In the genomic region with DNA sequence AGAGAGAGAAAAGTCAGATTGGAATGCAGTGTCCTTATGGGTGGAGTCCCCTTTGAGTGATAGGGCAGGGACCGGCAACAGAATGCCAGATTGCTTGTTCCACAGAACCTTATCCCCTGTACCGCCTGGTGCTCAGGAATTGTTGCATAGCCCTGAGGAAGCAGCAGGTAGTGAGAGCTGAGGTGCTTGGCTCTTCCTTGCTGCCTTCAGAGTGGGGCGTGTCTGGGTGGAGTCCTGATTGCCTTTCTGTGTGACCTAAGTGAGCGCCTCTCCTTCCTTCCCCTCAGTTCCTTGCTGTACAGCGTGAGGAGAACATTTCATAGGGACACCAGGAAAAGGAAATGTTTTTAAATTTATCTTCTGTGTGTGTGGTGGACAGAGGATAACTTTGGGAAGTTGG, we compare ENCODE assay signal across 10 mouse cellular contexts. TPM values are rescaled to one million over a fixed set of nuclear protein-coding genes. Genes with fewer than 3 reads are reported as not detected.
DNase-seq lines count a peak whose midpoint lies in the region; ATAC-seq and TF ChIP-seq lines count a peak whose summit lies in the region.
"Had no signal": no experiment of that assay in that cellular context is flagged by ENCODE, and none has a peak within 500 bp of the region (broad histone marks: within the 10 kb centered on the region; RNA-seq: fewer than 3 reads in every experiment).

No protein-coding gene starts in this region.

- peak overlapping the region; percentile 47 for H3K27ac ChIP-seq in liver, adult 2 months (replicated peaks; ENCODE audit: insufficient read depth, low read depth, low read length)
- H3K27ac ChIP-seq in stomach, embryonic 16.5 days (ENCODE audit: low read length) = peak overlapping the region; percentile 58
- no peak overlapping the region for H3K27ac ChIP-seq in hindbrain, embryonic 11.5 days (ENCODE audit: low read depth, low read length)
- H3K27ac ChIP-seq: hindbrain, embryonic 10.5 days had no signal

- no peak overlapping the region; the same call in 1 of the 2 replicates for H3K9ac ChIP-seq in liver, adult 2 months (ENCODE audit: low read depth, low read length)
- no peak overlapping the region for H3K9ac ChIP-seq in stomach, embryonic 16.5 days (ENCODE audit: low read length)
- H3K9ac ChIP-seq in hindbrain, embryonic 11.5 days (ENCODE audit: low read depth, low read length) = no peak overlapping the region

- H3K4me1 ChIP-seq in megakaryocyte, embryonic 14.5 days = peaks cover 88% of the 10 kb centered on the region
- H3K4me1 ChIP-seq in liver, adult 2 months (ENCODE audit: control insufficient read depth, insufficient read depth, low read length) = peaks cover 50% of the 10 kb centered on the region
- peaks cover 53% of the 10 kb centered on the region for H3K4me1 ChIP-seq in stomach, embryonic 16.5 days (ENCODE audit: control insufficient read depth, insufficient read depth, low read length)
- H3K4me1 ChIP-seq in hindbrain, embryonic 11.5 days (replicated peaks; ENCODE audit: control insufficient read depth, insufficient read depth, low read length) = peaks cover 5% of the 10 kb centered on the region; the same call in 1 of the 2 replicates

- no peaks in the 10 kb centered on the region for H3K27me3 ChIP-seq in megakaryocyte, embryonic 14.5 days (replicated peaks)
- no peaks in the 10 kb centered on the region for H3K27me3 ChIP-seq in liver, adult 2 months (ENCODE audit: control insufficient read depth, insufficient read depth, low read length)
- no peaks in the 10 kb centered on the region for H3K27me3 ChIP-seq in stomach, embryonic 16.5 days (ENCODE audit: control insufficient read depth, insufficient read depth, low read length)
- no peaks in the 10 kb centered on the region for H3K27me3 ChIP-seq in hindbrain, embryonic 11.5 days (ENCODE audit: control insufficient read depth, insufficient read depth, low read length)

- no peak for ATAC-seq in megakaryocyte, adult 5-6 weeks (ENCODE audit: poor library complexity, severe bottlenecking)
- no peak for ATAC-seq in stomach, embryonic 16.5 days (ENCODE audit: insufficient read depth, low FRiP score)
- no peak for ATAC-seq in hindbrain, embryonic 11.5 days (ENCODE audit: low FRiP score)
- ATAC-seq: forebrain, embryonic 14.5 days had no signal

- TF ChIP-seq POLR2A in liver, adult 2 months (IDR thresholded peaks at IDR 0.05; ENCODE audit: extremely low read depth, insufficient read depth, low read length) = no peak

- H3K4me2 ChIP-seq in stomach, embryonic 16.5 days (ENCODE audit: low read depth, low read length) = no peak overlapping the region
- no peak overlapping the region for H3K4me2 ChIP-seq in hindbrain, embryonic 11.5 days (replicated peaks; ENCODE audit: low read depth, low read length)

- H3K9me3 ChIP-seq in megakaryocyte, embryonic 14.5 days = no peaks in the 10 kb centered on the region
- H3K9me3 ChIP-seq in stomach, embryonic 16.5 days (replicated peaks; ENCODE audit: control insufficient read depth, low read length) = no peaks in the 10 kb centered on the region
- H3K9me3 ChIP-seq in hindbrain, embryonic 11.5 days (ENCODE audit: control insufficient read depth, low read length) = no peaks in the 10 kb centered on the region
- H3K9me3 ChIP-seq: hindbrain, embryonic 10.5 days had no signal

- peaks cover 85% of the 10 kb centered on the region for H3K79me2 ChIP-seq in liver, adult 2 months (ENCODE audit: control insufficient read depth, insufficient read depth, low read length)

- DNase-seq in heart, adult 11 months = peak; percentile 96
- no peak for DNase-seq in heart, adult 8-10 months (ENCODE audit: low spot score)
- DNase-seq in liver, adult 2 months (ENCODE audit: extremely low read depth, low read depth, low spot score) = no peak
- DNase-seq in hindbrain, embryonic 11.5 days (ENCODE audit: low spot score) = no peak
- DNase-seq in gastrocnemius, adult 18-20 months (ENCODE audit: low spot score) = no peak

- H3K4me3 ChIP-seq in megakaryocyte, embryonic 14.5 days (replicated peaks) = peak overlapping the region; percentile 68
- no peak overlapping the region for H3K4me3 ChIP-seq in liver, adult 2 months (ENCODE audit: insufficient read depth, low read depth, low read length)
- H3K4me3 ChIP-seq in stomach, embryonic 16.5 days (replicated peaks; ENCODE audit: low read length) = no peak overlapping the region
- no peak overlapping the region for H3K4me3 ChIP-seq in hindbrain, embryonic 11.5 days (ENCODE audit: low read depth, low read length)
- H3K4me3 ChIP-seq: hindbrain, embryonic 10.5 days had no signal

- no peak for TF ChIP-seq CTCF in liver, adult 2 months (IDR thresholded peaks at IDR 0.05; ENCODE audit: low read depth, low read length)

- WGBS in liver, adult 2 months = 71% methylated on average over 5 of the region's 5 CpGs
- 49% methylated on average over 5 of the region's 5 CpGs for WGBS in stomach, embryonic 16.5 days
- WGBS in hindbrain, embryonic 11.5 days = 94% methylated on average over 5 of the region's 5 CpGs

- peaks cover 76% of the 10 kb centered on the region for H3K36me3 ChIP-seq in megakaryocyte, embryonic 14.5 days (replicated peaks; ENCODE audit: low read length)
- H3K36me3 ChIP-seq in liver, adult 2 months (ENCODE audit: control insufficient read depth, insufficient read depth, low read length) = no peaks in the 10 kb centered on the region
- H3K36me3 ChIP-seq in stomach, embryonic 16.5 days (ENCODE audit: control insufficient read depth, insufficient read depth, low read length) = no peaks in the 10 kb centered on the region
- H3K36me3 ChIP-seq in hindbrain, embryonic 11.5 days (ENCODE audit: control insufficient read depth, insufficient read depth, low read length) = no peaks in the 10 kb centered on the region

RNA-seq across cellular contexts. Expression of a gene that starts 4.8 kb away (rescaled TPM):
- total RNA-seq in heart, adult 8-10 months (2022) = 100 to 1,000 TPM; 354 to 406 (median 379) TPM
- 104 and 238 TPM in 2 replicates for polyA plus RNA-seq in megakaryocyte, embryonic 14.5 days (2012; ENCODE audit: insufficient read depth, low replicate concordance)
- 683 and 689 TPM in 2 replicates for total RNA-seq in megakaryocyte, adult 5-6 weeks (2015)
- total RNA-seq in megakaryocyte, adult 5-6 weeks (2017) = 251 and 275 TPM in 2 replicates
- 51.4 and 58.5 TPM in 2 replicates for total RNA-seq in liver, adult 2 months (2014; rRNA removed)
- 52.6 and 56.4 TPM in 2 replicates for polyA plus RNA-seq in liver, adult 2 months (2012; rRNA removed)
- polyA plus RNA-seq in stomach, embryonic 16.5 days (2015; fragmentation: Nextera tagmentation; extraction: Ambion mirVana) = 421 and 434 TPM in 2 replicates
- polyA plus RNA-seq in hindbrain, embryonic 11.5 days (2014; fragmentation: Nextera tagmentation; extraction: Ambion mirVana) = 239 and 255 TPM in 2 replicates
- 100 to 1,000 TPM; 416 to 422 TPM for total RNA-seq in gastrocnemius, adult 18-20 months (2021)
